Mouse (Mus musculus): ENCODE data around the gene Atg7. TPM values are rescaled to one million over a fixed set of nuclear protein-coding genes. Genes with fewer than 3 reads are reported as not detected.

The Atg7 gene
- total RNA-seq, 1 experiment: 14.6 TPM

- peak; percentile 68 for DNase-seq (ENCODE audit: low read depth, low spot score)
- in situ Hi-C loops (cut with MboI; ENCODE audit: low sequenced_read_pairs in 2 of 2, unreplicated experiment in 2 of 2): loop anchor here in 1 of 2 experiments (25.0 kb wide), 1 partner anchor 261 kb away; no protein-coding TSS in a partner anchor
- H3K9me3 ChIP-seq (ENCODE audit: control insufficient read depth, insufficient read depth, low read depth, low read length): no peaks in the 10 kb centered on the region
- TF ChIP-seq ZC3H11A (IDR thresholded peaks at IDR 0.05; ENCODE audit: borderline replicate concordance, low read depth, low read length) (peak; percentile 57; the same call in 1 of the 2 replicates), ZNF384 (IDR thresholded peaks at IDR 0.05; ENCODE audit: low read depth, low read length) (no peak)
- no peak overlapping the region for H3K4me3 ChIP-seq (ENCODE audit: insufficient read depth in 1 of 2, low read depth in 1 of 2, low read length in 2 of 2, poor library complexity in 1 of 2, severe bottlenecking in 1 of 2)
- no peak overlapping the region for H3K9ac ChIP-seq (ENCODE audit: insufficient read depth, low read depth, low read length, poor library complexity, severe bottlenecking)
- H3K36me3 ChIP-seq (ENCODE audit: control insufficient read depth, insufficient read depth, low read length, poor library complexity, severe bottlenecking): no peaks in the 10 kb centered on the region
- H3K4me1 ChIP-seq (ENCODE audit: control insufficient read depth in 2 of 2, insufficient read depth in 2 of 2, low read length in 2 of 2, poor library complexity in 1 of 2): no peaks in the 10 kb centered on the region
- H3K27ac ChIP-seq (ENCODE audit: insufficient read depth, low read depth, low read length, poor library complexity, severe bottlenecking): no peak overlapping the region
These were observed 55.0 kb downstream of the Atg7 start for GRCm38 (mm10) chr6:114697646-114698490.

GRCm38 (mm10) chr6:114698578-114698977 is 55.7 kb downstream of the Atg7 start:
- no peak for DNase-seq (ENCODE audit: low read depth, low spot score)
- Histone ChIP-seq H3K4me3 (ENCODE audit: insufficient read depth in 1 of 2, low read depth in 1 of 2, low read length in 2 of 2, poor library complexity in 1 of 2, severe bottlenecking in 1 of 2) (no peak overlapping the region), H3K9ac (ENCODE audit: insufficient read depth, low read depth, low read length, poor library complexity, severe bottlenecking) (no peak overlapping the region), H3K9me3 (ENCODE audit: control insufficient read depth, insufficient read depth, low read depth, low read length) (no peaks in the 10 kb centered on the region), H3K27ac (ENCODE audit: insufficient read depth, low read depth, low read length, poor library complexity, severe bottlenecking) (no peak overlapping the region), H3K36me3 (ENCODE audit: control insufficient read depth, insufficient read depth, low read length, poor library complexity, severe bottlenecking) (no peaks in the 10 kb centered on the region), H3K4me1 (ENCODE audit: control insufficient read depth in 2 of 2, insufficient read depth in 2 of 2, low read length in 2 of 2, poor library complexity in 1 of 2) (no peaks in the 10 kb centered on the region)
- no peak for TF ChIP-seq CHD2 (IDR thresholded peaks at IDR 0.05; ENCODE audit: low read depth, low read length)
- no peak for TF ChIP-seq MAFK (IDR thresholded peaks at IDR 0.05; ENCODE audit: insufficient read depth, low read depth, low read length)
- TF ChIP-seq ZC3H11A (IDR thresholded peaks at IDR 0.05; ENCODE audit: borderline replicate concordance, low read depth, low read length): no peak
- no peak for TF ChIP-seq HCFC1 (IDR thresholded peaks at IDR 0.05; ENCODE audit: borderline replicate concordance, insufficient read depth, low read length)
- TF ChIP-seq ZNF384 (IDR thresholded peaks at IDR 0.05; ENCODE audit: low read depth, low read length): no peak
- in situ Hi-C loops (cut with MboI; ENCODE audit: low sequenced_read_pairs in 2 of 2, unreplicated experiment in 2 of 2): loop anchor here in 1 of 2 experiments (25.0 kb wide), 1 partner anchor 261 kb away; no protein-coding TSS in a partner anchor

- TF ChIP-seq ZNF384 (IDR thresholded peaks at IDR 0.05; ENCODE audit: low read depth, low read length): no peak
- TF ChIP-seq CHD2 (IDR thresholded peaks at IDR 0.05; ENCODE audit: low read depth, low read length): no peak
- no peak for TF ChIP-seq MAFK (IDR thresholded peaks at IDR 0.05; ENCODE audit: insufficient read depth, low read depth, low read length)
- no peak for TF ChIP-seq ZC3H11A (IDR thresholded peaks at IDR 0.05; ENCODE audit: borderline replicate concordance, low read depth, low read length)
- no peak for TF ChIP-seq HCFC1 (IDR thresholded peaks at IDR 0.05; ENCODE audit: borderline replicate concordance, insufficient read depth, low read length)
- Histone ChIP-seq H3K9ac (ENCODE audit: insufficient read depth, low read depth, low read length, poor library complexity, severe bottlenecking) (no peak overlapping the region), H3K36me3 (ENCODE audit: control insufficient read depth, insufficient read depth, low read length, poor library complexity, severe bottlenecking) (no peaks in the 10 kb centered on the region), H3K4me1 (ENCODE audit: control insufficient read depth in 2 of 2, insufficient read depth in 2 of 2, low read length in 2 of 2, poor library complexity in 1 of 2) (no peaks in the 10 kb centered on the region), H3K9me3 (ENCODE audit: control insufficient read depth, insufficient read depth, low read depth, low read length) (no peaks in the 10 kb centered on the region), H3K27ac (ENCODE audit: insufficient read depth, low read depth, low read length, poor library complexity, severe bottlenecking) (no peak overlapping the region), H3K4me3 (ENCODE audit: insufficient read depth in 1 of 2, low read depth in 1 of 2, low read length in 2 of 2, poor library complexity in 1 of 2, severe bottlenecking in 1 of 2) (no peak overlapping the region)
- in situ Hi-C loops (cut with MboI; ENCODE audit: low sequenced_read_pairs in 2 of 2, unreplicated experiment in 2 of 2): no loop called here
- peak; percentile 45 for DNase-seq (ENCODE audit: low read depth, low spot score)
These were observed 57.8 kb downstream of the Atg7 start for GRCm38 (mm10) chr6:114700704-114701103.

DNA sequence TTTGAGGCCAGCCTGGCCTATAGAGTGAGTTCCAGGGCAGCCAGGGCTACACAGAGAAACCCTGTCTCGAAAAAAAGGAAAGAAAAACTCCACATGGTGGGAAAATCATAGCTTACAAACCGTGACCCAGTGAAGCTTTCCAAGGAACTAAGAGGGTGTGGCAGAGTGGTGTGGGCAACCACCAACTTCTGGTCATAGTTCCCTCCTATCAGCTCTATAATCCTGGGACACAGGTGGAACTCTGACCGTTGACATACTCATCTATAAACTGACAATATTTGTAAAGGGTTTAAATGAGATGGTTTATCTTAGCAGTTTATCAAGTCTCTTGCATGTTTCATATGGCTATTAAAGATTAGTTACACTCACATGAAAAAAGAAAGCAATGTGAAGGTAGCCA is 64.1 kb downstream of the Atg7 start:
- in situ Hi-C loops (cut with MboI; ENCODE audit: low sequenced_read_pairs in 2 of 2, unreplicated experiment in 2 of 2): no loop called here
- Histone ChIP-seq H3K4me3 (ENCODE audit: insufficient read depth in 1 of 2, low read depth in 1 of 2, low read length in 2 of 2, poor library complexity in 1 of 2, severe bottlenecking in 1 of 2) (no peak overlapping the region), H3K9ac (ENCODE audit: insufficient read depth, low read depth, low read length, poor library complexity, severe bottlenecking) (no peak overlapping the region), H3K36me3 (ENCODE audit: control insufficient read depth, insufficient read depth, low read length, poor library complexity, severe bottlenecking) (no peaks in the 10 kb centered on the region), H3K27ac (ENCODE audit: insufficient read depth, low read depth, low read length, poor library complexity, severe bottlenecking) (no peak overlapping the region), H3K9me3 (ENCODE audit: control insufficient read depth, insufficient read depth, low read depth, low read length) (no peaks in the 10 kb centered on the region), H3K4me1 (ENCODE audit: control insufficient read depth in 2 of 2, insufficient read depth in 2 of 2, low read length in 2 of 2, poor library complexity in 1 of 2) (no peaks in the 10 kb centered on the region)
- TF ChIP-seq ZNF384 (IDR thresholded peaks at IDR 0.05; ENCODE audit: low read depth, low read length) (no peak), HCFC1 (IDR thresholded peaks at IDR 0.05; ENCODE audit: borderline replicate concordance, insufficient read depth, low read length) (no peak), CHD2 (IDR thresholded peaks at IDR 0.05; ENCODE audit: low read depth, low read length) (no peak), ZC3H11A (IDR thresholded peaks at IDR 0.05; ENCODE audit: borderline replicate concordance, low read depth, low read length) (no peak), MAFK (IDR thresholded peaks at IDR 0.05; ENCODE audit: insufficient read depth, low read depth, low read length) (no peak)
- no peak for DNase-seq (ENCODE audit: low read depth, low spot score)
